Mouse (Mus musculus) left cerebral cortex, postnatal 10 days (tissue): Measurements from ENCODE around the gene Thop1. TPM values are rescaled to one million over a fixed set of nuclear protein-coding genes. Genes with fewer than 3 reads are reported as not detected.
"Not testable (repeated sequence)": the region's sequence is repeated elsewhere in the genome, so short reads cannot be mapped to it uniquely, and the experiment has no call there.

Source experiments
- DNase-seq, 2 experiments: peaks; one replicate each; pipeline ENCODE4 v3.0.0; 2021 to 2022; ENCODE audit warnings: low spot score in 2 of 2, mixed read lengths in 1 of 2; ENCODE audit errors: extremely low spot score in 1 of 2
- intact Hi-C: fragments of 180-260 bp; cut with DNase I; formaldehyde crosslinking; loops from one replicate; pipeline ENCODE4 v1.15.1; 2025
- total RNA-seq, 2 experiments: library from RNA; stranded (reverse); gene quantifications; 2 replicates each; pipeline ENCODE4 v1.2.3; 2021

The Thop1 gene
- total RNA-seq: 10 to 100 TPM; 53.8 to 54.9 TPM

DNA sequence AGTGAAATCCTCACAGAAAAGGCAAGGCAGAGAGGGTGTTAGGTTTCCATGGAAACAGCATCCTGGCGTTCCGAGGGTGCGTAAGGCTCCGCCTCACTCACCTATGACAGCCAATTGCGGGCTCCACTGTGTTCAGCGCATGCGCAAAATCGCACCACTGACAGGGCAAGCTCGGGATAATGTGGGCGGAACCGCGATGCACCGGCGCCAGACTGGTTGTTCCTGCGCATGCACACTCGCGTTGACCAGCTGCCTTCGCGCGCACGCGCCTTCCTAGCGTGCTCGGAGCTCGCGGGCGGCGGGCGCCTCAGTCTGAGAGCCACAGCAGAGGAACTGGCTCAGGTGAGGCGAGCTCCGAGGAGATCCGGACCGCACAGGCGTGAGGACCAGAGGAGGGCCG, at the start of gene Thop1:
Gene Thop1, plus strand, starts transcription at position 200 of the 400 bp plus-strand sequence.
- peak; percentile 98 to 99 for DNase-seq
- intact Hi-C loops: no loop called here

DNA sequence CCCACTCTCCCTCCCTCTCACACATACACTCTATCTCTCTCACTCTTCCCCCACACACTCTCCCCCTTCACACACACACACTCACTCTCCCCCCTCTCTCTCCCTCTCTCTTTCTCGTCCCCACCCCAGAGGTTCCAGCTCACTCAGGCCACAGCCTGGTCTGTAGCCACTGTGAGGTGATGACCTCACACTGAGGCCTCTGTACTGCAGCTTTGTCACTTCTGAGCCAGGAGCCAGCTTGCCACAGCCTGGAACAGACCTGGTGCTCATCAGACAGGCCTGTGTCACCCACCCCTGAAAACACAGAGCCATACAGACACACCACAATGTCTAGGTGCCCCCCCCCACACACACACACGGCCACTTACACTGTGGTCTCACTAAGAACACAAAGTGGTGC, 49.6 kb upstream of the Thop1 start:
- intact Hi-C loops: no loop called here
- no peak for DNase-seq

DNA sequence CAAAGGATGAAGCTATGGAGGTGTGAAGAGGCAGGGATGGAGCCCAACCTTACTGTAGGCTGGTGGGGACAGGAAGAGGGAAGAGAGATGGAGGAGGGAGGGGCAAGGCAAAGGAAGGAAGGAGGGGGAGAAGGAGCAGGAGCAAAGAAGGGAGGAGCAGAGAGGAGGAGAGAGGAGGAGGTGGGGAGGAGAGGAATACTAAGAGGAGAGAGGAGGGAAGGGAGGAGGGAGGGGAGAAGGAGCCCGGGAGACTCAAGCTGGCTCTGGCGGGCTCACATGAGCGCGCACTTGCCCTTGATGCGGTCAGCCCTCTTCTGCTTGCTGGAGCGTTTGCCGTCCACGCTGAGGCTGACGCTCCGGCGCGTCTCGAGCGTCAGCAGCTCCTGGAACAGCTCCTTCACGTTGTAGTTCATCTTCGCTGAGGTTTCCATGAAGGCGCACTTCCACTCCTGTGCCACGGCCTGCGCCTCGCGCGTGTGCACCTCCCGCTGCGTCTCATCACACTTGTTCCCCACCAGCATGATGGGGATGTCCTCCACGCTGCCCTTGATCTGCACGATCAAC, 48.2 kb upstream of the Thop1 start:
- intact Hi-C loops: no loop called here
- no peak for DNase-seq

DNA sequence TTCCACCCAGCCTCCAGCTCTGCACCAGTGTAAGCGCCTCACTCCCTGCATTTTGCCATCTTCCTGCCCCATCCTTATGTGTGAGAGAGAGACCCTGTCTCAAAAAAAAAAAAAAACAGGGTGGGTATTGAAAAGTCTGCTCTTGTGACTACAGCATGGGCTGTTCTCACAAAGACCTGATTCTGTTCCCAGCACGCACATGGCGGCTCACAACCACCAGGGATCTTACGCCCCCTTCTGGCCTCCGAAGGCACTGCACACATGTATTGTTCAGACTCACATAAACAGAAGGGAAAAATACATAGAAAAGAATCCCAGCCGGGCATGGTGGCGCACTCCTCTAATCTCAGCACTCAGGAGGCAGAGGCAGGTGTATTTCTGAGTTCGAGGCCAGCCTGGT, 47.1 kb upstream of the Thop1 start:
- no peak for DNase-seq
- intact Hi-C loops: no loop called here

DNA sequence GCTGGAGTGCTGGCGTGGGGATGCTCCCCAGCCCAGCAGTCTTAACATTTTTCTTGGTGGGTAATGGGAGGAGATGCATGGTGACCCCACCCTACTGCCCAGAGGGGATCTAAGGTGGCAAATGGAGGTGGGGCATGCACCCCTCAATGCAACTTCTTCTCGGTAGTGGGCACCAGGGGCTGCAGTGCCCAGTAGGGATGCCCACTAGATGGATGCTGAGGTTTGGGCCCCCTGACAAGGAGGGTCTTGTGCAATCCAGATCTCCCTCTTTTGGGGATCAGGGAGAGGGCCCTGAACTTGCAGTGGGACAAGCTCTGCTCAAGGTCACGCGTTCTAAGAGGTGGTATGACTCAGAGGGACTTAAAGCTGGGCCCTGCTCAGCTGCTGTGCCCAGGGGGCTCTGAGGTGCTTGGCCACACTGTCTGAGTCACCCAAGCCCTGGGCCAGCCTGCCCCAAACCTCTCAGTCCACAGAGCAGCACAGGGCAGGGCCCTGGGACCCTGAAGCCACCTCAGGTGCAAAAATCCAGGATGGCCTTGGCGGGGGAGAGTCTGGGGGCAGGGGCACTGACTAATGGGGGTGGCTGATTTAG, 45.4 kb upstream of the Thop1 start:
- no peak for DNase-seq
- intact Hi-C loops: no loop called here

DNA sequence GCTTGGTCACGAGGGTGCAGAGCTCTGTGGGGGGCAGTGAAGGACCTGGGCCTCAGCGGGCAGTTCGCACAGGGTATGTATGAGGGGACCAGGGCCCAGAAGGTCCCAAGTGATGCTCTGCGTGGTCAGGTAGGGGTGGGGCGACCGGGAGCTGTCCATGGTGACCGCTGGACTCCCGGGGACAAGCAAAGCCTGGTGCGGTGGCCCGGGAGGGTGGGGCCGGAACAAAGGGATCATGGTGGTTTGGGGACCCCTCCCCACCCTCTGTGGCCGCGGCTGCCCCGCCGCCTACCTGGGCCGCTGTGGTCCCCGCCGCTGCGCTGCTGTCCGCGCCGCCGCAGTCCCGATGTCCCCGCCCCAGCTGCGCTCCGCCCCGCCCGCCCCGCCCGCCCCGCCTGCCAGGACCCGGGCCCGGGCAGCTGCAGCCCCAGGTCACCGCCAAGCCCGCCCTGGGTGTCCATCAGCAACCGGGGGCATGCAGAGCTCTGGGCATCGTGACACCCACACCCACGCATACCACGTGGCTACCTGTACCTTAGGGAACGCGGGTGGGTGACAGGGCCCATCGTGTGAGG, 44.7 kb upstream of the Thop1 start:
- intact Hi-C loops: no loop called here

DNA sequence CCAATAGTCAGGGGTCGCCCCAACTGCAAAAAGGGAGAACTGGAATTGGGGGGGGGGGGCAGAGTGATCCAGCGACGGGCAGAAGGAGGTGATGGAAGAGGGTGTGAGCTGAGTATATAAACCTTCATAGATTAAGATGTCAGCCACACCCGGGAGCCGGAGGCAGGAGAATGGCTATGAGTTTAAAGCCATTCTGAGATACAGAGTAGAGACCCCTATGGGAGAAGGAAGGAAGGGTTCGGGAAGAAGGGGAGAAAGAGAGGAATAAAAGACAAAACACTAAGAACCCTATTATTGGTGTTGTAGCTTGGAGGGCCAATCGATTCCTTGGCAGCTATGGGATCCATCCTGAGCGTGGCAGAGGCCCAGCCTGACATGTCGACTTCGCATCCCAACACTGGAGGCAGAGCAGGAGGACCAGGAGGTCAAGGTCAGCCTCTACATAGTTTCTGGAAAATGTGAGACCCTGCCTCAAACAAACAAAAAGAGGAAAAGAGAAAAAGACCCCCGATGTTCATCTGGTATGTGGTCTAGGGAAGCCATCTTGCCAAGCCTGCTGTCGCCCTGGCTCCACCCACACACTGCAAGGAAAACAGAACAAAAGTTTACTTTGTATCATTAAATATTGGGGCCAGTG, 44.1 kb upstream of the Thop1 start, which contains the start of gene Diras1:
Gene Diras1, minus strand, starts transcription at position 24 of the 637 bp plus-strand sequence.
- DNase-seq: no peak
- intact Hi-C loops: no loop called here

More for the DNA sequence above, 44.7 kb upstream of the Thop1 start:
- DNase-seq: no peak

DNA sequence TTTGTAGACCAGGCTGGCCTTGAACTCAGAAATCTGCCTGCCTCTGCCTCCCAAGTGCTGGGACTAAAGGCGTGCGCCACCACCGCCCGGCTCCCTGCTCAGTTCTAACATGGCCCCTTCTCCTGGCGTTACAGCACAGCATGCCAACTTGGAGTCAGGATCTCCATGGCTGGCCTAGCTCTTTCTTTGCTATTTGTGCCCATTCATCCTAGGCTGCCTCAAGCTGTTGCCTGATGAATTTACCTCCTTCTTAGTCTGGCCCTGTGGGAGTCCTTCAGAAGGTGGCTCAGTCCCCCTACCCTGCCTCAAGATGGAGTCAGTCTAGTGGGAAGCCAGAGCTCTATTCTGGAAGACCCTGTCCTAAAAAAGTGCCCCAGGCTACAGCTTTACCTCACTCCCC, 43.0 kb upstream of the Thop1 start:
- intact Hi-C loops: no loop called here
- DNase-seq: no peak

DNA sequence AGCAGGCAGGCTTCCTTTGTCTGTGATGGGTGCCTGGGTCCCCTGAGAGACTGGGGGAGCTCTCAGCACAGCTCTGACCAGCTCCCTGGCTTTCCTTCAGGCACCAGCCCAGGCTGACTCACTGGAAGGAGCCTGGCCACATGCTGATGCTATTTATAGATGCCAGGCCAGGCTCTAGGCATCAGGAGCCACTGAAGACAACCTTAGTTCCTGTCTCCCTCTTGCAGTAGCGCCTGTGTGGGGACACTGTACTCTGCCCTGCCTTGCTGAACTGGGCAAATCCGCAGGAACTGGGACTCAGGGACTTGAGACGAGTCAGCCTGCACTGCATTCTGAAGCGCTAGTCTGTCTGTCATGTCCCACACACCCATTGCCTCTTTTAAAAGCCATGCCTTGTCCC, 42.5 kb upstream of the Thop1 start:
- no peak for DNase-seq
- intact Hi-C loops: no loop called here

DNA sequence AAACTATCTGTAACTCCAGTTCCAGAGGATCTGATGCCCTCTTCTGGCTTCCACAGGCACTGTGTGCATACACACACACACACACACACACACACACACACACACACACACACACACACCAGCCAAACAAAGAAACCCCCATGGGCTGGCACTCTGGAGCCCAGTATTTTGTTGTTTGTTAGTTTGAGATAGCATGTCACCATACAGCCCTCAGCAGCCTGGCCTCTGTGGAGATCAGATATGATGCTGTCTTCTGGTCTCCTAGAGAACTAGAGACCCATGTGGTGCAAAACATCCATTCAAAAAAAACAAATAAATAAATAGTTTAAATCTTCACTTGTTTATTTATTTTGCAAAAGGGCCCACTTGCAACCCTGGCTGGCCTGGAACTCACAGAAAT, 41.6 kb upstream of the Thop1 start:
- intact Hi-C loops: no loop called here
- DNase-seq: no peak

DNA sequence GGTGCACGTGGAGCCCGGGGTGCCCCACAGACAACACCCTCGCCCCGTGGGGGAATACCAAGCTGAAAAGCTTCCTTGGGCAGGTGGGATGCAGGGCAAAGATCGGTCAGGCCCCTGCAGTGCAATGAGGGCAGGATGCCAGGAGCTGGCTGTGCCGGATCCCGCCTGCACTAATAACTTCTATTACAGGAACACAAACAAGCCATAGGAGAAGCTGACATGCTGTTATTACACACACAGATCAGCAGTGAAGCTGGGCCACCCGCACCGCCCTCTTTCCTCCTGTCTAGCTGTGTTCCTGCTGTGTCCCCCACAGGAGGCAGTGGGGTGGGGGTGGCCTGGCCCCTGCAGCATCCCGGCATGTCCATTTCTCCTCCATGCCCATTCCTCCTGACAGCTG, 40.8 kb upstream of the Thop1 start:
- no peak for DNase-seq
- intact Hi-C loops: no loop called here

DNA sequence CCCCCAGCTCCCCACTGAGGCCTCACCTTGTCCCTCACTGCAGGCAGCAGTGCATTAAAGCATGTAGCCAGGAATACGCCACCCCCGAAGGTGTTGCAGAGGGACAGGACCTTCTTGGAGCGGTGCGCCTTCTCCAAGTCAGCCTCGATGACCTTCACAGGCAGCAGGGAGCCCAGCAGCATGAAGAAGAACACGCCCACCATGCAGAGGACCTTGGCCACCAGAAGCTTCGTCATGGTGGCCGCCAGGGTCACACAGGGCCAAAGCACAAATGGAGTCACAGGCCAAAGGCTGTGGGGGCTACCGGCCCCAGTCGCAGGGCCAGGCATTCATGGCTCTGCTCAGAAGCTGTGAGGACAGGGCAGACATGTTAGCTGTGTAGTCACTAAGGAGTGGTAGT, 36.2 kb upstream of the Thop1 start:
- no peak for DNase-seq
- intact Hi-C loops: no loop called here

DNA sequence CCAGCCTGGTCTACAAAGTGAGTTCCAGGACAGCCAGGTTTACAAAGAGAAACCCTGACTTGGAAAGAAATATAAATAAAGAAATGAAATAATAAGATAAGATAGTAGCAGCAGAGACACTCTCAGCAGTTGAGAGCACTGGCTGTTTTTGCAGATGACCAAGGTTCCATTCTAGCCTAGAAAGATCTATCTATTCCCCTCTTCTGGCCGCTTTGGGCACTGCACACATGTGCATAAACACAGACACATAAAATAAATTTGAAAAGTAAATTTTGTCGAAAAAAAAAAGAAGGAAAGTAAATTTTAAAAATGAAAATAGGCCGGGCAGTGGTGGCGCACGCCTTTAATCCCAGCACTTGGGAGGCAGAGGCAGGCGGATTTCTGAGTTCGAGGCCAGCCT, 33.6 kb upstream of the Thop1 start:
- DNase-seq: no peak
- intact Hi-C loops: no loop called here

DNA sequence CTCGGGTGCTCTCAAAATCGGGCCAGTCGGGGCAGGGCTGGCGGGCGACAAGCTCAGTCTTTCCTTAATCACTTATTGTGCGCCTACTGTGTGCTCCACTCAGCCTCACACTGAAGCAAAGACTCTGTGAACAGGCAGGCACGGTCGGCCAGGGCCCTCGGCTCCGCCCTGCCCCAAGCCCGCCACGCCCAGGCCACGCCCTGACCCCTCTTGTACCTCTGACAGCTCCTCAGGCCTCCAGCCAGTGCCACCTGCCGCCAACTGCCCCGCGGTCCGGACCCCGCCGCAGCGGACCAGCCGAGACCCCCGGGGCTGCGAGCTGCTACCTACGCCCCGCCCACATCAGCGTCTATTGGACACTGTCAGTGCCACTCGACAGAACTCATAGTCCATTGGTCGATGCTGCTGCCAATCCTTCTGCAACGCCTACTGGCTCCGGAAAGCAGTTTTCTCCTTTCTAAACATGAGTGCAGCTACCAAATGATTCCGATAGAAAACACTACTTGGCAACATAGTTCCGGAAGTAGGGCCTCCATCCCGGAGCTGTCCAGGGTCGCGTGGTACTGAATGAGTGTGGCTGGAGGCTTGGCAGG, 32.8 kb upstream of the Thop1 start, which contains the start of gene Slc39a3:
Gene Slc39a3, minus strand, starts transcription at position 439 of the 593 bp plus-strand sequence.
- DNase-seq: peak; percentile 99
- intact Hi-C loops: no loop called here

DNA sequence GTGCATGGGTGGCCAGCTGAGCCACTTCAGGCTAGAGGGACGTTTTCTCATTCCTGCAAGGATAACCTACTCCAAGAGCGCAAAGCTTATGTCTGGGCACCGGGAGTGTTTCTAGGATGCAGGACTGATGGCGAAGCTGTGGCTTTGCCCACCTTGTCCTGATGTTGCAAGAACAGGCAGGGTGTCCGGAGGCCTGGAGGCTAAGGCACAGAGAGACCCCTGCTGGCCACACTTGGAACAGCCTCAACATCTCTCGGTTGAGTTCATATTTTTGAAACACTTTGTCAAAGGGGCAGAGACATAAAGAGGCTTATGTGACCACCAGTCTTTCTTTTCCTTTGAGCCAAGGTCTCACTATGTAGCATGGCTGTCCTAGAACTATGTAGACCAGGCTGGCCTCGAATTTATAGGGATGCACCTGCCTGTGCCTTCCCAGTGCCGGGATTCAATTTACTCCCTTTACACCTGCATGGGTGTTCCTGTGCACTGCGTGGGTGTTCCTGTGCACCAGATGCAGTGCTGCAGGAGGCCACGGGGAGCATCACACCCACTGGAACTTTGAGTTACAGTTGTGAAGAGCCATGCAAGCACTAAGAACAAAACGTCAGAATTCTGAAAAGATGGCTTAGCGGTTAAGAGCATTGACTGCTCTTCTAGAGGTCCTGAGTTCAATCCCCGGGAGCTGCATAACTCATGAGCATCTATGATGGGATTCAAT, 28.2 kb upstream of the Thop1 start:
- DNase-seq: peak in 1 of 2 experiments; percentile 73
- intact Hi-C loops: loop anchor here (2.0 kb wide), 1 partner anchor 43 kb away; no protein-coding TSS in a partner anchor

DNA sequence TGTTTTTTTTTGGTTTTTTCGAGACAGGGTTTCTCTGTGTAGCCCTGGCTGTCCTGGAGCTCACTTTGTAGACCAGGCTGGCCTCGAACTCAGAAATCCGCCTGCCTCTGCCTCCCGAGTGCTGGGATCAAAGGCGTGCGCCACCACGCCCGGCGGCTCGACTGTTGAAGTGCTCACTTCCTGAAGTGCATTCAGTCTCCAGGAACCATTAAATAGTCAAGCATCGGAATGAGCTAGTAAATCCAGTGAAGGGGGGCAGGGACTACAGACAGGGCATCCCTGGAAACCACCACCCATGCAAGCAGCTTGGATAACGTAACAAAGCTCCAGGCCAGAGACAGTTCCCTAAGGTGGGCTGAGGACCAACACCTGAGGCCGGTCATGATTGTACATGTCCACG, 24.6 kb upstream of the Thop1 start:
- intact Hi-C loops, DNase-seq: not testable (repeated sequence)

DNA sequence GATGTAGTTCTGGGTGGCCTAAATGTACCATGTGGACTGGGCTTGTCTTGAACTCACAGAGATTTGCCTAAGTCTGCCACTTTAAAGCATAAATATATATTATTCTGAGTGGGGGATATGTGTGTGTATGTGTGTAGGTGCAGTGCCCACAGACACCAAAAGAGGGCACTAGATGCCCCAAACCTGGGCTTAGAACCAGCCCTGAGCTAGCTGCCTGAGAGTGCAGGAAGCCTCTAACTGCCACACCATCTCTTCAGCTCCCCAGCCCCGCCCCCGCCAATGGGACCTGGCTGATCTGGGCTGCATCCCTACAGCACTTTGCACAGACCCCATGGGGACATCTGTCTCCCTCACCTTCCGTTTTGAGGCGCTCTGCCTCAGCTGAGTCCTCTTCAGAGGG, 19.2 kb upstream of the Thop1 start:
- DNase-seq: peak in 1 of 2 experiments; percentile 45
- intact Hi-C loops: no loop called here

DNA sequence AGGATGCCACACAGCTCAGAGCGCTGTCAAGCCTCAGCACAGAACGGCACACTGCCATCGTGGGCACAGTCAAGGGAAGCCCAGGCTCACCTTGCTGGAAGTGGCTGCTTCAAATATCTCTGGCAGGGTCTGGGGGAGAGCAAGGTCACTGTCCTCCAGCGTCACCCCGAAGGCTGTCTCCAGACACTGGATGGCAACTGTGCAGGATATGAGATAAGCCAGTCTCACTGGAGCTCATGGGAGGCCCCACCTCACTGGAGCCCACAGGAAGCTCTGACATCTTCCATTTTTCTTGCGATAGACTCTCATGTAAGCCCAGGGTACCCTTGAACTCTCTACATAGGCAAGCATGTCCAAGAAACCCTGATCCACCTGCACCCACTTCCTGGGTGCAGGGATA, 18.7 kb upstream of the Thop1 start:
- DNase-seq: no peak
- intact Hi-C loops: no loop called here

DNA sequence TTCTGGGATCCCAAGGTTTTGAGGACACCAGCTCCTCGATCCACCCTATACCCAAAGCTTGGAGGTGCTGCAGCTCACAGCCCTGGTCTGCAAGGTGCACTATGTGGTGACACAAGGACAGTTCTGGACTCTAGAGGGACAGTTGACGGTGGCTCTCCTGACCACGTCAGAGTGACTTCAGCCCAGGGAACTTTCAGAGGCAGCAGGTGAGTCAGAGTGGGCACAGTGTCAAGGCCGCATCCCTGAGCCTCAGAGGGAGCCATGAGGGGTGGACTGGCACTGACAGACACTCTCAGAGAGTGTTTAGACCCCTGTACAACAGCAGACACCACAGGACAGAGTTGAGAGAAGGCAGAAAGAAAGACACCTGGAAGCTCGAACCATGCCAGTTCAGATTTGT, 17.3 kb upstream of the Thop1 start:
- DNase-seq: no peak
- intact Hi-C loops: no loop called here
